Mouse (Mus musculus) erythroblast, adult 5-6 weeks (primary cell): ENCODE results near the gene Rassf1. TPM values are rescaled to one million over a fixed set of nuclear protein-coding genes. Genes with fewer than 3 reads are reported as not detected.

Experiments used
- total RNA-seq, 2 experiments: library from RNA; stranded (forward) in 1 of 2; stranded (reverse) in 1 of 2; fragments of 150-400 nt in 1 of 2; fragments of 200-764, 138-1000 nt in 1 of 2; gene quantifications; 2 replicates each; pipeline versions ENCODE4 v1.2.3 to v1.2.4; 2015 to 2017; ENCODE audit warnings: low replicate concordance in 2 of 2

The Rassf1 gene
- total RNA-seq, 2 experiments from 2014 or later = 7.3 to 14.8 TPM

Other genes starting within 250 kb of the Rassf1 start
- gene Hemk1, start 213.2 kb upstream of the Rassf1 start, total RNA-seq (2015; ENCODE audit: low replicate concordance) = 2.7 TPM in 1 of 2 replicates, not detected in the other
- 0.94 and 5.2 TPM in 2 replicates for gene Hemk1, start 213.2 kb upstream of the Rassf1 start, total RNA-seq (2017; ENCODE audit: low replicate concordance)
- not detected in 2 replicates for gene 6430571L13Rik, start 211.0 kb upstream of the Rassf1 start, total RNA-seq (2015; ENCODE audit: low replicate concordance)
- not detected in 2 replicates for gene 6430571L13Rik, start 211.0 kb upstream of the Rassf1 start, total RNA-seq (2017; ENCODE audit: low replicate concordance)
- 0.63 TPM in 1 of 2 replicates, not detected in the other for gene Cacna2d2, start 151.9 kb upstream of the Rassf1 start, total RNA-seq (2015; ENCODE audit: low replicate concordance)
- not detected in 2 replicates for gene Cacna2d2, start 151.9 kb upstream of the Rassf1 start, total RNA-seq (2017; ENCODE audit: low replicate concordance)
- 1.9 and 2.5 TPM in 2 replicates for gene Tmem115, start 17.6 kb upstream of the Rassf1 start, total RNA-seq (2015; ENCODE audit: low replicate concordance)
- gene Tmem115, start 17.6 kb upstream of the Rassf1 start, total RNA-seq (2017; ENCODE audit: low replicate concordance) = 5.9 and 6.0 TPM in 2 replicates
- gene Cyb561d2, start 9.4 kb upstream of the Rassf1 start, total RNA-seq (2015; ENCODE audit: low replicate concordance) = 7.5 and 11.1 TPM in 2 replicates
- 4.7 and 6.7 TPM in 2 replicates for gene Cyb561d2, start 9.4 kb upstream of the Rassf1 start, total RNA-seq (2017; ENCODE audit: low replicate concordance)
- gene Nprl2, start 9.3 kb upstream of the Rassf1 start, total RNA-seq (2015; ENCODE audit: low replicate concordance) = 0.77 and 4.4 TPM in 2 replicates
- 1.3 and 10.1 TPM in 2 replicates for gene Nprl2, start 9.3 kb upstream of the Rassf1 start, total RNA-seq (2017; ENCODE audit: low replicate concordance)
- not detected in 2 replicates for gene Zmynd10, start 4.3 kb upstream of the Rassf1 start, total RNA-seq (2015; ENCODE audit: low replicate concordance)
- gene Zmynd10, start 4.3 kb upstream of the Rassf1 start, total RNA-seq (2017; ENCODE audit: low replicate concordance) = not detected in 2 replicates
- 6.7 and 8.3 TPM in 2 replicates for gene Tusc2, start 11.7 kb downstream of the Rassf1 start, total RNA-seq (2015; ENCODE audit: low replicate concordance)
- gene Tusc2, start 11.7 kb downstream of the Rassf1 start, total RNA-seq (2017; ENCODE audit: low replicate concordance) = 4.7 and 5.3 TPM in 2 replicates
- 1.9 and 2.7 TPM in 2 replicates for gene Hyal2, start 16.4 kb downstream of the Rassf1 start, total RNA-seq (2015; ENCODE audit: low replicate concordance)
- gene Hyal2, start 16.4 kb downstream of the Rassf1 start, total RNA-seq (2017; ENCODE audit: low replicate concordance) = 3.9 and 4.9 TPM in 2 replicates
- gene Hyal1, start 25.4 kb downstream of the Rassf1 start, total RNA-seq (2015; ENCODE audit: low replicate concordance) = 2.7 and 9.8 TPM in 2 replicates
- 4.2 and 7.4 TPM in 2 replicates for gene Hyal1, start 25.4 kb downstream of the Rassf1 start, total RNA-seq (2017; ENCODE audit: low replicate concordance)
- gene Naa80, start 27.3 kb downstream of the Rassf1 start, total RNA-seq (2015; ENCODE audit: low replicate concordance) = 13.4 and 20.2 TPM in 2 replicates
- 9.5 and 17.9 TPM in 2 replicates for gene Naa80, start 27.3 kb downstream of the Rassf1 start, total RNA-seq (2017; ENCODE audit: low replicate concordance)
- gene Hyal3, start 29.3 kb downstream of the Rassf1 start, total RNA-seq (2015; ENCODE audit: low replicate concordance) = 2.3 and 2.9 TPM in 2 replicates
- gene Hyal3, start 29.3 kb downstream of the Rassf1 start, total RNA-seq (2017; ENCODE audit: low replicate concordance) = 1.1 and 1.4 TPM in 2 replicates
- 207 and 270 TPM in 2 replicates for gene Ifrd2, start 36.1 kb downstream of the Rassf1 start, total RNA-seq (2015; ENCODE audit: low replicate concordance)
- 204 and 217 TPM in 2 replicates for gene Ifrd2, start 36.1 kb downstream of the Rassf1 start, total RNA-seq (2017; ENCODE audit: low replicate concordance)
- gene Sema3b, start 57.7 kb downstream of the Rassf1 start, total RNA-seq (2015; ENCODE audit: low replicate concordance) = not detected in 2 replicates
- not detected in 2 replicates for gene Sema3b, start 57.7 kb downstream of the Rassf1 start, total RNA-seq (2017; ENCODE audit: low replicate concordance)
- 183 and 189 TPM in 2 replicates for gene Gnai2, start 83.8 kb downstream of the Rassf1 start, total RNA-seq (2015; ENCODE audit: low replicate concordance)
- 162 and 183 TPM in 2 replicates for gene Gnai2, start 83.8 kb downstream of the Rassf1 start, total RNA-seq (2017; ENCODE audit: low replicate concordance)
- gene Slc38a3, start 118.0 kb downstream of the Rassf1 start, total RNA-seq (2015; ENCODE audit: low replicate concordance) = not detected in 2 replicates
- not detected in 2 replicates for gene Slc38a3, start 118.0 kb downstream of the Rassf1 start, total RNA-seq (2017; ENCODE audit: low replicate concordance)
- not detected in 2 replicates for gene Gnat1, start 128.2 kb downstream of the Rassf1 start, total RNA-seq (2015; ENCODE audit: low replicate concordance)
- gene Gnat1, start 128.2 kb downstream of the Rassf1 start, total RNA-seq (2017; ENCODE audit: low replicate concordance) = not detected in 2 replicates
- gene Sema3f, start 158.9 kb downstream of the Rassf1 start, total RNA-seq (2015; ENCODE audit: low replicate concordance) = not detected in 2 replicates
- not detected in 2 replicates for gene Sema3f, start 158.9 kb downstream of the Rassf1 start, total RNA-seq (2017; ENCODE audit: low replicate concordance)
- gene Rbm5, start 219.4 kb downstream of the Rassf1 start, total RNA-seq (2015; ENCODE audit: low replicate concordance) = 204 and 296 TPM in 2 replicates
- 507 and 635 TPM in 2 replicates for gene Rbm5, start 219.4 kb downstream of the Rassf1 start, total RNA-seq (2017; ENCODE audit: low replicate concordance)